Mouse (Mus musculus) left cerebral cortex, postnatal 4 days (tissue): ENCODE measurements around the gene Mapk9. TPM values are rescaled to one million over a fixed set of nuclear protein-coding genes. Genes with fewer than 3 reads are reported as not detected.
"Not testable (repeated sequence)": the region's sequence is repeated elsewhere in the genome, so short reads cannot be mapped to it uniquely, and the experiment has no call there.

Experiments
- DNase-seq: peaks from one replicate; pipeline ENCODE4 v3.0.0-alpha.2; 2022
- intact Hi-C: fragments of 180-260 bp; cut with DNase I; formaldehyde crosslinking; loops from one replicate; pipeline ENCODE4 v1.15.1; 2025
- total RNA-seq, 2 experiments: library from RNA; stranded (reverse); gene quantifications; 2 replicates each; pipeline ENCODE4 v1.2.3; 2021

Gene Mapk9
- 100 to 1,000 TPM; 135 to 139 TPM for total RNA-seq

DNA sequence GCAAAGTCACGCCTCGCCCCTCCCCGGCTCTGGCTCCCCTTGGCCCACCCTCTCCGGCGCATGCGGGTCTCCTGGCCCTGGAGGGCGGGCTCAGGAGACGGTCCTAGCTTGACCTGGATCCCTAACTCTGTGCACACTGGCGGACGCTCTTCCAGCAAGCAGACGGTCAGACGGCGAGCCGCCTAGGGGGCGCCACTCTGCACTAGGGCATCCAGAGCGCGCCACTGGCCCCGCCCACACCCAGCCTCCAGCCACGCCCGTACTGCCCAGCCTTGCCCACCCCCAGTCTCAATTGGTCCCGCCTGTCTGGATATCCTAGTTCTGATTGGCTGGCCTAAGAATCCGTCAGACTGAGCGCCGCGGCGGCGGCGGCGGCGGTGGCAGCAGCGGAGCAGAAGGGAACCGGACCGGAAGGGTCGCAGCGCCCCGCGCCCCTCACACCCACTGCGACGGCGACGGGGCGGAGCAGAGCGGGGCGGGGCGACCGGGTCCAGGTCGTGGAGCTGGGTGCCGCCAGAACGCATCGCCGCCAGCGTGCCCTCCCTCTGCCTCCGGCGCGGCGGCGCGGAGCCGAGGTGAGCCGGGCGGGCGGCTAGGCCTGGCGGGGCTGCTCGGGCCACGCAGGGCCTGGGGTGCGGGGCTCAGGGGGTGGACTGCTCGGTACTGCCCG lies at the start of gene Mapk9:
Gene Mapk9, plus strand, starts transcription at position 351 of the 670 bp plus-strand sequence.
- DNase-seq: peak; percentile 99
- intact Hi-C loops: no loop called here

DNA sequence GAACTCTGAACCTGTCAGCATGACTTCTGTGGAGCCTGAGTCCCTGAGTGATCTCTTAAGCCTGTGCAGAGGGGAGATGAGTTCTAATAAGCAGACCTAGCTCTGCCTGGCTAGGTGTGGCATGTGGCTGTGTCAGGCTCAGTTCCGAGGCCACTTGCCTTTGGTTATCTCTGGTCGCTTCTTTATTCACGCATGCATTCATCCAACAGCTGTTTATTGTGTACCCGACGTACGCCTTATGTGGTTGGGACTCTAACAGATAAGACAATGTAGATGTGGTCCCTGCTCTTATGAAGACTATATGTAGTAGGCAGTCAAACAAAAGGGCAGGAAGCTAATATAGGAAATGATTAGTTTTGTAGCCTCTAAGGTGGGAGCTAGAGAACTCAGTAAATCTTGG lies 47.6 kb upstream of the Mapk9 start:
- DNase-seq: no peak
- intact Hi-C loops: no loop called here

DNA sequence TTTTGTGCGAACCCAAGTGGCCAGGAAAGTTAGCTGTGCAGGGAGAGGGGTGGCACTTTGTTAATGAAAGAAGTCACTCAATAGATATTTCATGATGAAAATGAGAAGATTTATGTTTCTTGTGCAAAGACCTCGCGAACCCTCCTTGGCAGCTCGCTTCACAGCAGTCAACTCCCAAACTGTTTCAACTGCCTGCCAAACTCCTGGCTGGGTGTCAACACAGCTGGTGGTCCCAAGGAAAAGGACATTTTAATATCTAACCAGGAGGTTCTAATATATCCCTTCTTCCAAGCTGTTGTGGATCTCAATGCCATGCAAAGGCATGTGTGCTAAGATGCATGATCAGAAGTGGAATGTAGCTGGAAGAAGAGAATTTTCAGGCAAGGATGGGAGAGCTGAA lies 45.0 kb upstream of the Mapk9 start:
- DNase-seq: peak; percentile 61
- intact Hi-C loops: no loop called here

DNA sequence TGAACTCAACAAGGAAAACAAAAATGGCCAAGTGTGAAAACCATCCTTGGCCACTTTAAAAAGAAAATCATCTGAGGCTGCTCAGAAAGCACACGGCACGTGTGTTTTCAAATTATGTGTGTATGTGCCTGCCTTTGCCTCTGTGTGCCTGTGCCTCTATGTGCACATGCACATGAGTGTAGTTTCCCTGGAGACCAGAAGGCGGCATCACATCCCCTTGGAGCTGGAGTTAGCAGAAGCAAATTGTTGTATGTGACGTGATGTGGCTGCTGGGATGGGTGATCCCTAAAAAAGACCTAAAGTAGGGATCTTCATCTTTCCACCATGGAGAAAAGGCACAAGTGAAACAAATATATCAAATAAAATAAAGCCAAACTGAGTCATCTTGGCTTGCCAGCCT lies 42.8 kb upstream of the Mapk9 start:
- intact Hi-C loops: no loop called here
- no peak for DNase-seq

DNA sequence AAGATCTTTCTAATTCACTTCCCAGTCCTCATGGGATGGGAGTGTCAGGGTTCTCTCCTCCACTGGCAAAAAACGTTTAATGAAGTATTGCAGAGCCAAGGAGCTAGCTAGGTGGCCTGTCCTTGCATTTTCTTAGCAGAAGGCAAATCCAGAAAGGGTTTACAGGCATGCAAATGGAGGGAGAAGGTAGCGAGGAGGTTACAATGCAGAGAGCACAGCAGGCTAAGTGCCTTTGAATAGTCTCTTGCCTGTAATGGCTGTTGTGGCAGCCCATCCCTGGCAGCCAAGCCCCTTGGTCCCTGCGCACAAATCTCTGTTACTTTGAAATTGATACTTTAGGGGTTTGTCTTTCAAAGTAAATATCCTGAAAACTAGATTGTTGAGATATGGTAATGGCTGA lies 40.3 kb upstream of the Mapk9 start:
- intact Hi-C loops: no loop called here
- DNase-seq: no peak

DNA sequence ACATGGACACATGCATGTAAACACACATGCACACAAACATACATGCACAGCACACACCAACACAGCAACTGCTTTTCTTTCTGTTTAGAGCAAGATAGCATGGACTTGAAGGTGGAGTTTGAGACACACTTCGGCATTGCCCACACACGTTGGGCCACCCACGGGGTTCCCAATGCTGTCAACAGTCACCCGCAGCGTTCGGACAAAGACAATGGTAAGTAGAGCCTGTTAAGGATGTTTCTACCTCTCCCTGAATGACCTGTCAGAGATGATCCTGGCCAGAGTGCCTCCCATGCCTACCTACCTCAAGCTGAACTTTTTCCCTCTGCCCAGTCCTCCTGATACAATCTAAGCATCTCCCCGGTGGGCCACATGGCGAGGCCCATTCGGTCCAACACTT lies 37.6 kb upstream of the Mapk9 start:
- DNase-seq: no peak
- intact Hi-C loops: no loop called here

DNA sequence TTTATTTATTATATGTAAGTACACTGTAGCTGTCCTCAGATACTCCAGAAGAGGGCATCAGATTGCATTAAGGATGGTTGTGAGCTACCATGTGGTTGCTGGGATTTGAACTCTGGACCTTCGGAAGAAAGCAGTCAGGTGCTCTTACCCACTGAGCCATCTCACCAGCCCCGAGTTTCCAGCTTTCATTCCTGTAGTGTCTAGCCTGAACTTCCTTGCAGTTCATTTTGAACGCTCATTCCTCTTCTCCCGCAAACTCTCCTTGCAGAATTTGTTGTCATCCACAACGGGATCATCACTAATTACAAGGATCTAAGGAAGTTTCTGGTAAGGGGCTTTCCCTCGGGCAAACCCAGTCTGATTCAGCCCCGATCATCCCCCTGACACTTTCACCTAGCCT lies 35.9 kb upstream of the Mapk9 start:
- DNase-seq, intact Hi-C loops: not testable (repeated sequence)

DNA sequence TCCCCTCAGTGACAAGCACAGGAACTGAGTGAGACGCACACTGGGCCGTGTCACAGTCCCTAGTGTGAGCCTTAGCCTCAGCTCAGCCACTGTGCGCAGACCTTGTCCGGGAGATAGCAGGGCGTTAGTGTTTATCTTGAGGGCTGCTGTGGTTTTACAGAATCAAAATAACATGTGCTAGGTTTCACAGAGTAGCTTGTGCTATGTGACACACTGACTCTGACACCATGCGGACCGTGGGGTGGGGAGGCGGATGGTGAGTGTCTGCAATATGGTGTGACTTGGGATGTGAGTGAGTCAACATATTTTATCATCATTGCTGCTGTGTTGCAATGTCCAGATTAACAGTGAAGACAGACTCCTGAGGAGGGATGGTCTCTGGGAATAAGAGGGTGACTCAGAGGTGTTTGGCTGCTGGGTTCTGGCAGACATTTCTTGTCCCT lies 35.4 kb upstream of the Mapk9 start:
- no peak for DNase-seq
- intact Hi-C loops: no loop called here

DNA sequence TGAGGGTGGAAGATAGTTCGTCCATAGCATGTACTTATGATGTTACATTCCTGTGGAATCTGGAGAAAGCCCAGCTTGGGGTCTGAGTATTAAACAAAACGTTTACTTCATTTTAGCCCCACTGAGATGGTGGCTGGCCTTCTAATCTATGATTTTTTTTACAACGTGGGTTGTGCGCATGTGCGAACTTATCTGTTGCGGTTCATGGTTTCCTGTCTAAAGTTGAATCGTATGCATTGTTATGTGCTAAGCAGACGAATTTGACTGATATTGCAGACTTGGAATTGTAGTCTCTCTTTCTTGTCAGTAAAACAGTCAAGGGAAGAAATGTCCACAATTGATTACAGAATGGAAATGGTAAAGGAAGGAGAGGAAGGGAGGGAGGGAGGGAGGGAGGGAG lies 34.7 kb upstream of the Mapk9 start:
- no peak for DNase-seq

DNA sequence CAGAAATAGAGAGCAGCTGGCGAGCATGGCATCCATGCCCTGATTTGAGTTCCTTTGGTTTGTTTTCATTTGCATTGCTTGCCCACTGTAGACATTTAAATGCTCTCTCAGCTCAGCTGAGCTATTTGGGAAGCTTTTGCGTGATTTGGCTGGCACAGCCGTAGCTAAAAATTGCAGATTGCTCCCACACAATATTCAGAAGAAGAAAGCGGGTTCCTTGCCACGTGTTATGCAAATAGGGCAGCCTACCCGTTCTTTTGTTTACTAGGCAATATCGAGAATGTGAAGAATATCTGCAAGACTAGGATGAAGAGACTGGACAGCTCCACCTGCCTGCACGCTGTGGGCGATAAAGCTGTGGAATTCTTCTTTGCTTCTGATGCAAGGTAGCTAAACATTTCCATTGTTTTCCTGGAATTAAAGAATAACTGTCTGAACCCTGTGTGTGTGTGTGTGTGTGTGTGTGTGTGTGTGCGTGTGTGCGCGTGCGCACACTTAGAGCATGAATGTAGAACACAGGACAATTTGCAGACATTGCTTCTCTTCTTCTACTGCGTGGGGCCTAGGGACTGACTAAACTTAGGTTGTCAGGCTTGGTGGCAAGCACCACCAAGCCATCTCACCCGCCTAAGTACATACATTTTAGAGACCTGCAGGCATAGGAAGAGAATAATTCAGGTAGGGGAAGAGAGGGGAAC lies 27.5 kb upstream of the Mapk9 start:
- intact Hi-C loops: no loop called here
- DNase-seq: no peak

More for the DNA sequence above, 34.7 kb upstream of the Mapk9 start:
- intact Hi-C loops: no loop called here

DNA sequence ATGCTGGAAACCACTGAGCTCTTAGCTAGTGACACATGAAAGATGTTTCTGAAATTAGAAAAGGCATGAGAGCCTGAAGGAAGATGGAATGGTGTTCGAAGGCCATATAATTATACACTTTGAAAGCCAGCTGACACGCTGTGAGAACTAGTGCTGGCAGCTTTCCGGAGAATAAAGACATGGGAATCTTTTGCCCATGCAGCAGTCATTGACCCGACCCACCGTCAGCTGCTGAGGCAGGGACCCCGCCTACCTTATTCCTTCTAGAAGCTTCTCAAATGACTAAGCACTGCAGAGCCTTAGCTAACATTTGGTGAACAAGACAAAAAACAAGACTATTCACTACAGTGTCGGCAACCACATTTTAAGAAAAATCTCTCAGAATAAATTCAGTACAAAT lies 26.9 kb upstream of the Mapk9 start:
- intact Hi-C loops: no loop called here
- no peak for DNase-seq

DNA sequence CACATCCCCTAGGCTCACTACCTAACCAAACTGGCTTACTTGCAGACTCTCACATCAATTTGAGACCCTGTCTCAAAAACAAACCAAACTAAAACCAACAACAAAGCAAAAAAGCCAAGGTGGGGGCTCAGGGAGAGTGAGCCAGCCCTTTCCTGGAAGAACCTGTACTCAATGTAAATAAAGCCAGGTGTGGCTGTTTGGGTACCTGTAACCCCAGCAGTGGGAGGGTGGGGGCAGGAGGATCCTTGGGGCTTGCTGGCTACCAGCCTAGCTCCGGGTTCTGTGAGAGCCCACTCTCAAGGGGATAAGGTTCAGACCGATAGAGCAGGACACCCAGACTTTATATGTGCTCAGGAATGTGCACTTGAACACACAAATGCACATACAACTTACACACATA lies 25.6 kb upstream of the Mapk9 start:
- DNase-seq: no peak
- intact Hi-C loops: no loop called here

DNA sequence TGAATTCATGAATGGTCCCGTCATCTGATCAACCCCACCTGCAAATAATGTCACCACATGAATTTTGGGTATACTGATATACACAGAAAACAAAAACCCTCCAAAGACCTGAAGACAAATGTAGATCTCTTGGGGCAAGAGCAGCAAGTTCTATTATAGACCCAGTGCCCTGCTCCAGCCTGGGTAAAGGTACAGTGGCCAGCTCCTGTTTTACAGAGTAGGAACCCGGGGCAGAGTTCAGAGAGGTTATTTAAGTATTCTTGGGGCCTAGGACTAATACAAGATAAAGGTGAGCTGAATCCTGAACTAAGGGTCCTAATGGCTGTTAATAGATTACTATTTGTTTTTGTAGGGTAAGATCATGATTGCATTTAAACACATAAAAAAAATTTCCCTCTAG lies 25.0 kb upstream of the Mapk9 start:
- intact Hi-C loops: no loop called here

DNA sequence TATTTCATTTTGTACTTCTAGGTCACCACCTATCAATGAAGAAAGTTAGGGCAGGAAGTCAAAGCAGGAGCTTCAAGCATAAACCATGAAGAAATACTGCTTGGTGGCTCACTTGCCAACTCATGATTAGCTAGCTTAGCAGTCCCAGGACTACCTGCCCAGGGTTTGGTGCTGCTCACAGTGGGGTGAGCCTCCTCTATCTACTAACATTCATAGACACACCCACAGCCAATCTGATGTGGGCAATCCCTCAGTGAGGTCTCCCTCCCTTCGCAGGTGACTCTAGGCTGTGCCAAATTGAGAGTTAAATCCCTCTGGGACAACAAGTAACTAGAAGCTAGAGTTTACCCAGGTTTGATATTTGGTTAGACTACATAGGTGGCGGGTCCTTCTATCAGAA lies 24.2 kb upstream of the Mapk9 start:
- intact Hi-C loops: no loop called here
- DNase-seq: no peak

More for the DNA sequence above, 25.0 kb upstream of the Mapk9 start:
- DNase-seq: no peak

DNA sequence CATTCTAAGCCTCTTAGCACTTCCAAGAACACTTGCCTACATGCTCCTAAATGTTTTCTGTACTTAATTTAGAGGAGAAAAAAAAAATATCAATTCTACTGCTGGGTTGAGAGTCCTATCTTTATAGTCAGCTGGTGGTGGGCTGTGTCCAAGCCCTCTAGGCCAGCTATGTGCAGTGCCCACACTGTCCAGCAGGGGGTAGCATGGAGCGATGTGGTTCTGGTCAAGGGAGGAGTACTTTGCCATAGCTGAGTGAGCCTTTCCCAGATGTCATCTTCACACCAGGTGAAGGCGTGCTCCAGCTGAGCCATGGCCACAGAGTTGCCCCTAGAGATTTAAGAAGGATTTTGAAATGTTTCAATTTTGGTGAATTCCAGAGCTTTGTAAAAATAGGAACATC lies 21.7 kb upstream of the Mapk9 start:
- DNase-seq: peak; percentile 58

DNA sequence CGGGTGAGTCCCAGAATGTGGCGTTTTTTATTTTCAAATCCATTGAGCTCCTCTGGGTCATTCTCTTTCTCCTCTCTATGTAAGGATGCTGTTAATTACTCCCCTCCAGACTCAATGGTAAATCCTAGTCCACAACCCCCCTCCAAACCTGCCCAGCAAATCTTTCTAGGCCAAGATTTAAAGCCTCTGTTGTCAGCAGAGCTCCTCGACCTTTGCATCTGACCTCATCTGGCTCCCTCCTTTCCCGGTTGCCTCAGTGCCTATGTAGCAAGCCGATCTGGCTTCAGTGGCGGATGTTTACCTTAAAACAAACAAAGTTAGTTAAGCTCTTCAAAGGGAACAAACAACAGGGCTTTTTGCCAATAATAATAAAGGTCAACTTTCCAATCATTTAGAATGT lies 19.3 kb upstream of the Mapk9 start:
- intact Hi-C loops: no loop called here
- no peak for DNase-seq

More for the DNA sequence above, 21.7 kb upstream of the Mapk9 start:
- intact Hi-C loops: no loop called here

DNA sequence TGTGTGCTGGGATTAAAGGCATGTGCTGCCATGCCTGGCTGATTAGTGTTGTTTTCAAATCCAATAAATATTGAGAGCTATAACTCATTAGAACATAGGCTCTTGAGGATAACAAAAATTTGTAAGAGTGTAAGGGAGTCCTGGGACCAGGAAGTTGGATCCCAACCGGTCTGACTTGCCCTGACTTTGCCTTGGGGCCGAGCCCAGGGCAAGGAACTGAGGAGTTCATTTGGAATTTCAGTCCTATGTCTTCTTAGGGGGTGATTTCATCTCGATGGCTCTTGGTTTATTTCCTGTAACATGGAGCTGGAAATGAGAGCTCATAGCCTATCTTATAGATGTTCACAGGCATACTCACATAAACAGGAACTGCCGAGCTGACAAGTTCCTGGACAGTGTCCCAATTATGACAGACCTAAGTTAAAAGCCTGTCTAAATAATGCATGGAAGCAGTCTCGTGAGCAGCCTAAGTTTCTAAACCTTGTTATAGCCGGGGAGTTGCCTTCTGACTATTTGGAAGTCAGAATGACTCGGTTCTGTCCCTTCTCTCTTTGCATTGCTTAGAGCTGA lies 17.3 kb upstream of the Mapk9 start:
- DNase-seq: no peak
- intact Hi-C loops: no loop called here

DNA sequence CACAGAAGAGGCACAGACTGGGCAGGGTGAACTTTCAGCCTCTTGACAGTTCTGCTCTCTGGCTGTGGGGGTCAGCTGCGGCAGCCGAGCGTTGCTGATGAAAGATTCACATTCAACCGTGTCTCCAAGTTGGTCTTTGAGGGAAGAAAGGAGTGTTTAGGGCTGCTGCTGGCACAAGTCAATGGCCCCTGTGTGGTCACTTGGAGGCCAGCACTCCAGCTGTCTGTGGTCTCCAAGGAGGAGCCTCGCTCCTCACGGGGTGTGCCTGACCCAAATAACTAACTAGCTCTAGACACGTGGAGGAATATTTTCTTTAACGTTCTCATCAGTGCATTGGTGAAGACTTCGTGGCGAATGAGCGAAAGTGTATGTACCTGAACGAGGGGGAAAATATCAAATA lies 14.6 kb upstream of the Mapk9 start:
- DNase-seq: peak; percentile 6
- intact Hi-C loops: no loop called here

DNA sequence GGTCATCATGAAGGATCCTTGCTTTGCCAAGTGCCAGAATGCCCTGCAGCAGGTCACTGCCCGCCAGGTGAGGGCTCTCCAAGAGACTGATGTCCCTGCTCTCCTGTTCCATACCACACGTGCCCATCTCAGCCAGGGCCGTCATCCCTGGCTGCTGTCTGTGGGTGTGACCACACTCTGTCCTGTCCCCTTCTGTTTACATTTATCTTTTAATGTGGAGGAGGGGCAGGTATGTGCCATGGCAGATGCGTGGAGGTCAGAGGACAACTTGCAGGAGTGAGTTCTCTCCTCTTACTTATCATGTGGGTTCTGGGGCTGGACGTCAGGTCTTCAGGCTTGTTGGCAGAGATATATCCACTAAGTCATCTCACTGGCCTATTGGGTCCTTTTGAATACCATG lies 13.6 kb upstream of the Mapk9 start:
- DNase-seq: no peak
- intact Hi-C loops: no loop called here

DNA sequence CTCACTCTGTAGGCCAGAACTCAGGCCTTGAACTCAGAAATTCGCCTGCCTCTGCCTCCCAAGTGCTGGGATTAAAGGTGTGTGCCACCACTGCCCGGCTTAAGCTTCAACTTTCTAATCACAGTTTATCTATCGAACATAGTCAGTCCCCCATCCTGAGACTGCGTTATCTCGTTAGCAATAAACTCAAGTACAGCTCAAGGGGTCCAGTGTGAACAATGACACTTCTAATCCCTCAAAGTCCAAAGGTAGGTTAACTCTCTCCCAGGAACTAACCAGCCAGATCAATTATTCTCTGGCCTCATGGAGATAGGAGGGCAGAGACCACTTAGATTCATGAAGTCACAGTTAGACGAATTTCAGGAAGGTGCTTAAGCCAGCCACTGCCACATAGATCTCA lies 12.3 kb upstream of the Mapk9 start:
- no peak for DNase-seq
- intact Hi-C loops: no loop called here

DNA sequence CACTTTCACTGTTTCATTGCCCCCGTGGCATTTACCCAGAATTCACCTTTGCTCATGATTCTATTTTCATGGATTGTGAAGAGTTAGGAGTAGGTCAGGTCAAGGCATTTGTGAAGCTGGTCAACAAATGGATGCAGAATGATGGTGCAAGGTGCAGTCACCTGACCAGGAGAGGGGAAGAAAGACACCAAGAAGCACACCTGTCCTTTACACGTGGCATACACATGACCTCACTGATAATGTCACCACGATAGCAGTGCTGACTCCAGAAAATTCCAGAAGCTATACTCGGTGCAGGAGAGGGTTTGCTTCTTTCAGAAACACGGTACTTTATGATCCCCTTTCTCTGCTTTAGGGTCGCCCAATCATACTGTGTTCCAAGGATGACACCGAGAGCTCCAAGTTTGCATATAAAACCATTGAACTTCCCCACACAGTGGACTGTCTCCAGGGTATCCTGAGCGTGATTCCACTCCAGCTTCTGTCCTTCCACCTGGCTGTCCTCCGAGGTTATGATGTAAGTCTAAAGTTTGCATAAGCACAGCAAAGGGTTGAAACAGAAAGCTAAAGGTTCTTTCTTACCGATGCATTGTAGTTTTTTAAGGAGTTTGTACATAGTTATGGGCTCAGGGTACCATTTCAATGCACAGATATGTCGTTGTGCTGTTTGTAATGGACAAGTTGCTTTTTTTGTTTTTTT lies 11.1 kb upstream of the Mapk9 start:
- no peak for DNase-seq
- intact Hi-C loops: no loop called here
